Mouse (Mus musculus): ENCODE measurements at regions not wholly inside any gene's neighbourhood (a gene's known extent, or its start where the extent isn't known, plus 50 kb on each side); places are given as distances from the start of the nearest gene placed in this dataset.

DNA sequence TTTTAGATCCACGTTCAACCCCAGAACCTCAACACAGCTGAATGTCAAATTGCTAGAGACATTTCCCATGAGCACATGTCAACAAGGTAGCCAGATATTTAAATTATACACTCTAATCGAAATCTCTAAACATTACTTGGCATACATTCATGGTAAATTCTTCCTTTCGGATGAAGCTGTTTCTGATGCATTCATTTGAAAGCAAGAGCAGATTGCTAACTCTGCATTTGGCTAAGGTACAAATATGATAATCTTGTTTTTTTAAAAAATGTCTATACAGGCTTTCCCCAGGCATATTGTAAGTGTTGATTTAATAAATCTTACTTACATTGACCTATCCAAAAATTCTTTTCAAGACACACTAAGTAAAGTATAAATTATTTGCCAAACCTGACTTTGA, 153.9 kb upstream of the Rspo3 start:
- Histone ChIP-seq H3K9ac (ENCODE audit: insufficient read depth, low read depth, low read length, poor library complexity, severe bottlenecking) (no peak overlapping the region), H3K36me3 (ENCODE audit: control insufficient read depth, insufficient read depth, low read length, poor library complexity, severe bottlenecking) (no peaks in the 10 kb centered on the region), H3K9me3 (ENCODE audit: control insufficient read depth, insufficient read depth, low read depth, low read length) (no peaks in the 10 kb centered on the region), H3K27ac (ENCODE audit: insufficient read depth, low read depth, low read length, poor library complexity, severe bottlenecking) (no peak overlapping the region), H3K4me3 (ENCODE audit: insufficient read depth in 1 of 2, low read depth in 1 of 2, low read length in 2 of 2, poor library complexity in 1 of 2, severe bottlenecking in 1 of 2) (no peak overlapping the region), H3K4me1 (ENCODE audit: control insufficient read depth in 2 of 2, insufficient read depth in 2 of 2, low read length in 2 of 2, poor library complexity in 1 of 2) (no peaks in the 10 kb centered on the region)
- in situ Hi-C loops (cut with MboI; ENCODE audit: low sequenced_read_pairs in 2 of 2, unreplicated experiment in 2 of 2) = no loop called here
- no peak for DNase-seq (ENCODE audit: low read depth, low spot score)
- no peak for TF ChIP-seq HCFC1 (IDR thresholded peaks at IDR 0.05; ENCODE audit: borderline replicate concordance, insufficient read depth, low read length)

DNA sequence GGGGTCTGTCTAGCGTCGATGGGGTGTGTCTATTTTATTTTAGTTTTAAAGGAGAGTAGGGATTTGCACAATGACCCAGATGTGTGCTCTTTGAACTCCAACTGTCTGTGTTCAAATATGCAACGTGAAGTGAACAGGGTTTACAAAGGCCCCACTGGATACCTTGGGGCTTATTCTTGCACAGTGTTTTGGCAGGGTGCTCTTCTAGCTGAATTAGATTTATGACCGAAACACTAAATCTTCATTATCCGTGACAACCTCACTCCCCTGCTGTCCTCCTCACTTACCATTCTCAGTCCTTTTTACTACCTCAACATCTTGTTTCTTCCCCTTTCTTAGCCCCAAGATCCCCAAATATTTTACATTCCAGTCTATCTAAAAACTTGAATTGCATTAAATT, 151.3 kb upstream of the Rspo3 start:
- Histone ChIP-seq H3K4me1 (ENCODE audit: control insufficient read depth in 2 of 2, insufficient read depth in 2 of 2, low read length in 2 of 2, poor library complexity in 1 of 2) (no peaks in the 10 kb centered on the region), H3K9me3 (ENCODE audit: control insufficient read depth, insufficient read depth, low read depth, low read length) (no peaks in the 10 kb centered on the region), H3K9ac (ENCODE audit: insufficient read depth, low read depth, low read length, poor library complexity, severe bottlenecking) (no peak overlapping the region), H3K27ac (ENCODE audit: insufficient read depth, low read depth, low read length, poor library complexity, severe bottlenecking) (no peak overlapping the region), H3K36me3 (ENCODE audit: control insufficient read depth, insufficient read depth, low read length, poor library complexity, severe bottlenecking) (no peaks in the 10 kb centered on the region), H3K4me3 (ENCODE audit: insufficient read depth in 1 of 2, low read depth in 1 of 2, low read length in 2 of 2, poor library complexity in 1 of 2, severe bottlenecking in 1 of 2) (no peak overlapping the region)
- in situ Hi-C loops (cut with MboI; ENCODE audit: low sequenced_read_pairs in 2 of 2, unreplicated experiment in 2 of 2) = no loop called here
- DNase-seq (ENCODE audit: low read depth, low spot score) = no peak
- TF ChIP-seq MAFK (IDR thresholded peaks at IDR 0.05; ENCODE audit: insufficient read depth, low read depth, low read length) (no peak), HCFC1 (IDR thresholded peaks at IDR 0.05; ENCODE audit: borderline replicate concordance, insufficient read depth, low read length) (no peak), ZC3H11A (IDR thresholded peaks at IDR 0.05; ENCODE audit: borderline replicate concordance, low read depth, low read length) (no peak), CHD2 (IDR thresholded peaks at IDR 0.05; ENCODE audit: low read depth, low read length) (no peak), ZNF384 (IDR thresholded peaks at IDR 0.05; ENCODE audit: low read depth, low read length) (no peak)

DNA sequence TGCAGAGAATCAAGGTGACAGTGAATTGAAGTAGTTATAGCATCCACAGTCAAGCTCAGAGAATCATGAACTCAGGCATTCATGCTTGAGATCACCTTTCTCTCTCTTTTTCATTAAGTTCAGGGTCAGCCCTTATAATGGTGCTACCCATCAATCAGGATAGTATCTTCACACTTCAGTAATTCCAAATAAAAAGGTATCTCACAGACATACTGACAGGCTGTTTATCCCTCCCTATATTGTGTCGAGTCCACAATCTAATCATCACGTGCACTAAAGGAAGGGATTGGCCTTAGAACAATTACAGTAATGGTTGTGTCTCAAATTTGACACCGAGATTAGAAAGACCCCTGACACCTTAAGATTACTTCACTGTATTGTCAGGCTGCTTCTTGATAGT, 138.7 kb upstream of the Rspo3 start:
- Histone ChIP-seq H3K9me3 (ENCODE audit: control insufficient read depth, insufficient read depth, low read depth, low read length) (no peaks in the 10 kb centered on the region), H3K4me1 (ENCODE audit: control insufficient read depth in 2 of 2, insufficient read depth in 2 of 2, low read length in 2 of 2, poor library complexity in 1 of 2) (no peaks in the 10 kb centered on the region), H3K27ac (ENCODE audit: insufficient read depth, low read depth, low read length, poor library complexity, severe bottlenecking) (no peak overlapping the region), H3K36me3 (ENCODE audit: control insufficient read depth, insufficient read depth, low read length, poor library complexity, severe bottlenecking) (no peaks in the 10 kb centered on the region), H3K9ac (ENCODE audit: insufficient read depth, low read depth, low read length, poor library complexity, severe bottlenecking) (no peak overlapping the region), H3K4me3 (ENCODE audit: insufficient read depth in 1 of 2, low read depth in 1 of 2, low read length in 2 of 2, poor library complexity in 1 of 2, severe bottlenecking in 1 of 2) (no peak overlapping the region)
- no peak for DNase-seq (ENCODE audit: low read depth, low spot score)
- in situ Hi-C loops (cut with MboI; ENCODE audit: low sequenced_read_pairs in 2 of 2, unreplicated experiment in 2 of 2) = no loop called here
- TF ChIP-seq HCFC1 (IDR thresholded peaks at IDR 0.05; ENCODE audit: borderline replicate concordance, insufficient read depth, low read length) (no peak), MAFK (IDR thresholded peaks at IDR 0.05; ENCODE audit: insufficient read depth, low read depth, low read length) (no peak), CHD2 (IDR thresholded peaks at IDR 0.05; ENCODE audit: low read depth, low read length) (no peak), ZNF384 (IDR thresholded peaks at IDR 0.05; ENCODE audit: low read depth, low read length) (no peak), ZC3H11A (IDR thresholded peaks at IDR 0.05; ENCODE audit: borderline replicate concordance, low read depth, low read length) (no peak)

DNA sequence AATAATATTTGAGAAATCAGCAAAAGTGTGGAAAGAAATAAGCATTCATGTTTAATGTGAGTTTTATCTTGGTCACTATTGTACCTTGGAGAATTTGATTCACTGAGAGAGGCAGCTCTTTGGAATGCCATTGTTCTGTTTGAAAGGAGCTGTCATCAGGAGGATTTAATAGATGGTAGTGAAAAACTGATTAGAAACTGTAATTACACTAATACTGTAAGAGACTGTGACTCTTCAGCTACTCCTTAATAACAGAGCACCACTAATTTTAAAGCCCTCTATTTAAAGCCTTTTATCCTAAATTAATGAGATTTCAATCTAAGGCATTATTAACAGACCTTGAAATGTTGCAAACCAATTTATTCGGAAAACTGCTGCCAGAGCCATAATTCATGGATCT, 126.1 kb upstream of the Rspo3 start:
- no peak for DNase-seq (ENCODE audit: low read depth, low spot score)
- Histone ChIP-seq H3K27ac (ENCODE audit: insufficient read depth, low read depth, low read length, poor library complexity, severe bottlenecking) (no peak overlapping the region), H3K4me1 (ENCODE audit: control insufficient read depth in 2 of 2, insufficient read depth in 2 of 2, low read length in 2 of 2, poor library complexity in 1 of 2) (no peaks in the 10 kb centered on the region), H3K4me3 (ENCODE audit: insufficient read depth in 1 of 2, low read depth in 1 of 2, low read length in 2 of 2, poor library complexity in 1 of 2, severe bottlenecking in 1 of 2) (no peak overlapping the region), H3K9me3 (ENCODE audit: control insufficient read depth, insufficient read depth, low read depth, low read length) (no peaks in the 10 kb centered on the region), H3K36me3 (ENCODE audit: control insufficient read depth, insufficient read depth, low read length, poor library complexity, severe bottlenecking) (no peaks in the 10 kb centered on the region), H3K9ac (ENCODE audit: insufficient read depth, low read depth, low read length, poor library complexity, severe bottlenecking) (no peak overlapping the region)
- TF ChIP-seq MAFK (IDR thresholded peaks at IDR 0.05; ENCODE audit: insufficient read depth, low read depth, low read length) (no peak), CHD2 (IDR thresholded peaks at IDR 0.05; ENCODE audit: low read depth, low read length) (no peak), ZC3H11A (IDR thresholded peaks at IDR 0.05; ENCODE audit: borderline replicate concordance, low read depth, low read length) (no peak), HCFC1 (IDR thresholded peaks at IDR 0.05; ENCODE audit: borderline replicate concordance, insufficient read depth, low read length) (no peak), ZNF384 (IDR thresholded peaks at IDR 0.05; ENCODE audit: low read depth, low read length) (no peak)
- in situ Hi-C loops (cut with MboI; ENCODE audit: low sequenced_read_pairs in 2 of 2, unreplicated experiment in 2 of 2) = no loop called here

DNA sequence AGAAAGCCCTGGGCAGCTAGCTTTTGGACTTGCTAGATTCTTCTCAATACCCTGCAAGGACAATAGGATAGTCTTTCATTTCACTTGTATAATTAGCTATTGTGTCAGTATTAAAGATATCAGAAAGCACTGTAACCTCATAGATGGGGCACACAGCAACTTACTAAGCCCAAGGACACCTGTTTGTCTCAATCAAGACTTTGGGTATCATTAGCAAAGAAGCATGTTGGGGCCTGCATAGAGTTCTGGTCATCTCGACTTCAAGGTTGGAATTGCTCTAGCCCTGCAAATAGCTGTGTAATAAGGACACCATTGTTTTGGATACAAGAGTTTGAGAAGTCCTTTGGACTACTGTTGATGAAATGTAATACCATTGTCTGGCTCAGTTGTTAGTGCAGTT, 104.6 kb upstream of the Rspo3 start:
- in situ Hi-C loops (cut with MboI; ENCODE audit: low sequenced_read_pairs in 2 of 2, unreplicated experiment in 2 of 2) = no loop called here
- no peaks in the 10 kb centered on the region for H3K36me3 ChIP-seq (ENCODE audit: control insufficient read depth, insufficient read depth, low read length, poor library complexity, severe bottlenecking)
- TF ChIP-seq ZC3H11A (IDR thresholded peaks at IDR 0.05; ENCODE audit: borderline replicate concordance, low read depth, low read length) = no peak
- TF ChIP-seq MAFK (IDR thresholded peaks at IDR 0.05; ENCODE audit: insufficient read depth, low read depth, low read length) = no peak
- TF ChIP-seq ZNF384 (IDR thresholded peaks at IDR 0.05; ENCODE audit: low read depth, low read length) = no peak
- TF ChIP-seq HCFC1 (IDR thresholded peaks at IDR 0.05; ENCODE audit: borderline replicate concordance, insufficient read depth, low read length) = no peak
- TF ChIP-seq CHD2 (IDR thresholded peaks at IDR 0.05; ENCODE audit: low read depth, low read length) = no peak
- no peak overlapping the region for H3K27ac ChIP-seq (ENCODE audit: insufficient read depth, low read depth, low read length, poor library complexity, severe bottlenecking)
- H3K9me3 ChIP-seq (ENCODE audit: control insufficient read depth, insufficient read depth, low read depth, low read length) = no peaks in the 10 kb centered on the region
- no peaks in the 10 kb centered on the region for H3K4me1 ChIP-seq (ENCODE audit: control insufficient read depth in 2 of 2, insufficient read depth in 2 of 2, low read length in 2 of 2, poor library complexity in 1 of 2)
- H3K9ac ChIP-seq (ENCODE audit: insufficient read depth, low read depth, low read length, poor library complexity, severe bottlenecking) = no peak overlapping the region
- no peak overlapping the region for H3K4me3 ChIP-seq (ENCODE audit: insufficient read depth in 1 of 2, low read depth in 1 of 2, low read length in 2 of 2, poor library complexity in 1 of 2, severe bottlenecking in 1 of 2)
- DNase-seq (ENCODE audit: low read depth, low spot score) = no peak
